Mouse (Mus musculus) activated CD4-positive, CD25-positive, alpha-beta regulatory T cell, adult 4 months (primary cell): ENCODE results near the gene Olfr119. TPM values are rescaled to one million over a fixed set of nuclear protein-coding genes. Genes with fewer than 3 reads are reported as not detected.
"Not testable (repeated sequence)": the region's sequence is repeated elsewhere in the genome, so short reads cannot be mapped to it uniquely, and the experiment has no call there.

ENCODE experiments used
- ATAC-seq: one replicate; pipeline ENCODE4 v1.8.0; 2017
- polyA plus RNA-seq, 2 experiments: library from polyadenylated mRNA; unstranded; fragments of 100-300 nt; shearing (Covaris generic); gene quantifications; one replicate each; pipeline ENCODE4 v1.2.1; 2017

Gene Olfr119
- polyA plus RNA-seq, result not detected

DNA sequence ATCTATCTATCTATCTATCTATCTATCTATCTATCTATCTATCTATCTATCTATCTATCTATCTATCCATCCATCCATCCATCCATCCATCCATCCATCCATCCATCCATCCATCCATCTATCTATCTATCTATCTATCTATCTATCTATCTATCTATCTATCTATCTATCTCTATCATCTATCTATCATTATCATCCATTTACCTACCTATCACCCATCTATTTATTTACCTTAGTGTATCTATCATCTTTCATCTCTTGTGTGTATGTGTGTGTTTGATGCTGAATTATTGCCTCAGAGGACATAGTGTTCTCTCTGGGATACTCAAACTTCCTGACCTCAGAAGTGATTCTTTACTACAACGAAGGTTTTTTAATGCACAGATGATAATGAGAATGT, at the start of gene Olfr119:
Gene Olfr119, plus strand, starts transcription at position 301 of the 400 bp plus-strand sequence.
- not testable (repeated sequence) for ATAC-seq

DNA sequence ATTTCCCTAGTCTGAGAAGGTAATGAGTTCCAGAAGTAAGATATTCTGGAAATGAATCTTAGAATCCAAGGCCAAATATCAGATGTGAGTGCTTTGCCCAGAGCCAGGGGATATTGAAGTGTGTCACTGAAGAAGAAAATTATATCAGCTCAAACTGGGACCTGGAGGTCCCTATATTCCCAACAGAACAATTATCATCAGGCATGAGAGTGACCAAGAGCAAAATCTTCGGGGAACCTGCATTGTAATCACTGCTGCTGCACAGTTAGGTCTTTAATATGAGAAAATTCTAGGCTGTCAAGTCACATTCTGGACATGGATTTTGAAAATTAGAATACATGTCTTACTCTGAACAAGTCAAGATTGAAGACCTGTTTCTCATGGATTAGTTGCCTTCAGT, 32.7 kb upstream of the Olfr119 start, which contains the start of gene Olfr117:
Gene Olfr117, minus strand, starts transcription at position 101 of the 400 bp plus-strand sequence.
- no peak for ATAC-seq

DNA sequence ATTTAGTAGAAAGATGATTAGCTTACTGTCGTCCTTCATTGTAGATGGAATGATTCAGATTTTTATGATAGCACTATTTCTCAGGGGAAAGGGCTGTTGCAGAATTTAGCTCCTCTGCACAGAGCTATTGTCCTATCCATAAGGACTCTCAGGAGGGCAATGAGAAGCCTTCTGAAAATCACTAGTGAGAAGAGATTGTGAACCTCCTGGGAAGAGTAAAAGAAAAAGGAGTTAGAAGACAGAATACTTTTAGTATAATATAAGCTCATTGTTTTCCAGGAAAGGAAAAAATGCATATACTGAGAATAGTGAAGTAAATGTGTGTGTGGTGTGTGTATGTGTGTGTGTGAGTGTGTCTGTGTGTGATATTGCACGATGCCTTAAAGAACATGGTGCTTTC, 29.7 kb upstream of the Olfr119 start, which contains the start of gene Olfr118:
Gene Olfr118, plus strand, starts transcription at position 301 of the 400 bp plus-strand sequence.
- no peak for ATAC-seq

DNA sequence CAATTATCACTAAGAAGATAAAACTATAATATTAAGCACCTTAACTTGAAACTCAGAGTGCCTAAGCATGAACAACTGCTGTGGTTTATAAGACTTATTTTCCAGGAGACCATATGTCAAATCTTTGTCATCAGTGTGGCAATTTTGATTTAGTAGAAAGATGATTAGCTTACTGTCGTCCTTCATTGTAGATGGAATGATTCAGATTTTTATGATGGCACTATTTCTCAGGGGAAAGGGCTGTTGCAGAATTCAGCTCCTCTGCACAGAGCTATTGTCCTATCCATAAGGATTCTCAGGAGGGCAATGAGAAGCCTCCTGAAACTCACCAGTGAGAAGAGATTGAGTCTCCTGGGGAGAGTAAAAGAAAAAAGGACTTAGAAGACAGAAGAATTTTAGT, 25.1 kb downstream of the Olfr119 start, which contains the start of gene Olfr120:
Gene Olfr120, plus strand, starts transcription at position 301 of the 400 bp plus-strand sequence.
- ATAC-seq, result no peak

DNA sequence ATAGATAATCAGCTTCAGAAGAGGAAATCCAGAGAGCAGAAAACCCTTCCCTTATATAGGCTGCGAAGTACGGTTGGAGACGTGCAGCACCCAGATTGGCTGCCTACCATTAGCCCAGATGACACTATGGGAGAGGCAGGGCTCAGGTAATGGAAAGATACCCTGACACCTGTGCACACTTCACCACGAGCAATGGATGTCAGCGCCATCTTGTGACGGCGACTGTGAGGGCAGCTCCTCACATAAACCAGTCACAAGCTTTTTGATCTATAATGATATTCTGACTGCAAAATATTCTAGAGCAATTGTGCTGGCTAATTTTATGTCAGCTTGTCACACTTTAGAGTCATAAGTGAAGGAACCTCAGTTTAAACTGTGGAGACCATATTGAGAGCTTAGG, 41.7 kb downstream of the Olfr119 start:
- no peak for ATAC-seq

Other genes with a start within 250 kb of the Olfr119 start
- gene Olfr109, start 237.6 kb upstream of the Olfr119 start, polyA plus RNA-seq, result not detected
- not detected for gene H2-M2, start 213.0 kb upstream of the Olfr119 start, polyA plus RNA-seq
- gene Olfr110, start 204.1 kb upstream of the Olfr119 start, polyA plus RNA-seq, result not detected
- gene Olfr111, start 188.5 kb upstream of the Olfr119 start, polyA plus RNA-seq, result not detected
- gene Olfr112, start 127.1 kb upstream of the Olfr119 start, polyA plus RNA-seq, result not detected
- gene Olfr113, start 118.9 kb upstream of the Olfr119 start, polyA plus RNA-seq, result not detected
- not detected for gene Olfr114, start 103.8 kb upstream of the Olfr119 start, polyA plus RNA-seq
- gene Olfr115, start 69.5 kb upstream of the Olfr119 start, polyA plus RNA-seq, result under 1 TPM in 1 of 2 experiments, not detected in 1; 0.37 TPM
- not detected for gene Olfr116, start 69.4 kb upstream of the Olfr119 start, polyA plus RNA-seq
- gene Olfr117, start 32.8 kb upstream of the Olfr119 start, polyA plus RNA-seq, result not detected
- under 1 TPM; 0.27 to 0.49 TPM for gene Olfr118, start 29.6 kb upstream of the Olfr119 start, polyA plus RNA-seq
- not detected for gene Olfr120, start 25.2 kb downstream of the Olfr119 start, polyA plus RNA-seq
- not detected for gene Olfr121, start 52.3 kb downstream of the Olfr119 start, polyA plus RNA-seq
- not detected for gene Olfr122, start 72.0 kb downstream of the Olfr119 start, polyA plus RNA-seq
- gene Olfr123, start 97.0 kb downstream of the Olfr119 start, polyA plus RNA-seq, result not detected
- not detected for gene Olfr124, start 103.3 kb downstream of the Olfr119 start, polyA plus RNA-seq
- gene Olfr125, start 136.4 kb downstream of the Olfr119 start, polyA plus RNA-seq, result not detected
- gene Olfr126, start 150.9 kb downstream of the Olfr119 start, polyA plus RNA-seq, result not detected
- gene Olfr127, start 203.9 kb downstream of the Olfr119 start, polyA plus RNA-seq, result not detected
- under 1 TPM in 1 of 2 experiments, not detected in 1; 0.17 TPM for gene Olfr128, start 224.0 kb downstream of the Olfr119 start, polyA plus RNA-seq